Mouse (Mus musculus) heart, adult 8-10 months (tissue): ENCODE measurements around the gene Mta2. TPM values are rescaled to one million over a fixed set of nuclear protein-coding genes. Genes with fewer than 3 reads are reported as not detected.
"Not testable (repeated sequence)": the region's sequence is repeated elsewhere in the genome, so short reads cannot be mapped to it uniquely, and the experiment has no call there.

Experiments
- DNase-seq: peaks from one replicate; pipeline ENCODE4 v3.0.0; 2022; ENCODE audit warnings: low spot score
- total RNA-seq, 4 experiments: library from RNA; stranded (reverse); gene quantifications; 2 replicates each; pipeline ENCODE4 v1.2.4; 2022

The Mta2 gene
- total RNA-seq: 10 to 100 TPM; 28.2 to 33.7 (median 30.4) TPM

GRCm38 (mm10) chr19:8941515-8942217, at the start of gene Mta2:
Gene Mta2 (plus strand): TSS chr19:8941875.
- peak; percentile 91 for DNase-seq

GRCm38 (mm10) chr19:8892829-8893766, 48.6 kb upstream of the Mta2 start, which contains the start of gene Ints5:
Gene Ints5 (plus strand): TSS chr19:8893005.
- DNase-seq: peak; percentile 88

DNA sequence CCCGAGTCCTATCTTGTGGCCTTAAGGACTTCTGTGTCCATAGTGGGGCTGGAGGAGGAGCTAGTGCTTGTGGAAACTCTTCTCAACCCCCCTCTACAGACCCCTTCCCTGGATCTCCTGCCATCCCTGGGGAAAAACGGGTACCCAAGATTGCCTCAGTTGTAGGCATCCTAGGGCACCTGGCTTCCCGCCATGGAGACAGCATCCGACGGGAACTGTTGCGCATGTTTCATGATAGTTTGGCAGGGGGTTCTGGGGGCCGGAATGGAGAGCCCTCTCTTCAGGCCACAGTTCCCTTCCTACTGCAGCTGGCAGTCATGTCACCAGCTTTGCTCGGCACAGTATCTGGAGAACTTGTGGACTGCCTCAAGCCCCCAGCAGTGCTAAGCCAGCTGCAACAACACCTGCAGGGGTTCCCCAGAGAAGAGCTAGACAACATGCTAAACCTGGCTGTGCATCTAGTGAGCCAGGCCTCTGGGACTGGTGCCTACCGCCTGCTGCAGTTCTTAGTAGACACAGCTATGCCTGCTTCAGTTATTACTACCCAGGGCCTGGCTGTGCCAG, 46.2 kb upstream of the Mta2 start:
- DNase-seq: no peak

- DNase-seq: not testable (repeated sequence)
Measured at GRCm38 (mm10) chr19:8896231-8896630, 45.4 kb upstream of the Mta2 start.

GRCm38 (mm10) chr19:8897211-8897864, 44.3 kb upstream of the Mta2 start:
- peak; percentile 27 for DNase-seq

- peak; percentile 95 for DNase-seq
Measured at GRCm38 (mm10) chr19:8897865-8898495, 43.7 kb upstream of the Mta2 start, which contains the start of gene Ganab. Gene Ganab (plus strand): TSS chr19:8898071.

DNA sequence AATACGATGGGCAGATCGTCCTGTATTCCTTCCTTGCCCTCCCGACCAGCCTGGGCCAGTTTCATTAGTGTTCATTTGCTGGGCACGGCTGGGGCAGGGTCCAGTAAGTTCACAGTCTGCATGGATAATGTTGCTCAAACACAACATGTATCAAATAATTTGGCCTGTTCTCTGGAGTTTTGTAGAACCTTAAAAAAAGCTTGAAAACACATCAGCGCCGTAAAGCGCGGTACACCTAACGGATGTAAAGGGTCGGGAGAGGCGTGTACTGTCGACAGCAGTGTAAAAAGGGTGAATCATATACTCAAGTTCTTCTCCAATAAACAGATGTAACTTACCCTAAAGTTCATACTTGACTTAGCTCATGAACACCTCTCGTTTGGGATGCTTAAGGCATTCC, 43.1 kb upstream of the Mta2 start:
- DNase-seq: no peak

GRCm38 (mm10) chr19:8899079-8899478, 42.6 kb upstream of the Mta2 start:
- no peak for DNase-seq

DNA sequence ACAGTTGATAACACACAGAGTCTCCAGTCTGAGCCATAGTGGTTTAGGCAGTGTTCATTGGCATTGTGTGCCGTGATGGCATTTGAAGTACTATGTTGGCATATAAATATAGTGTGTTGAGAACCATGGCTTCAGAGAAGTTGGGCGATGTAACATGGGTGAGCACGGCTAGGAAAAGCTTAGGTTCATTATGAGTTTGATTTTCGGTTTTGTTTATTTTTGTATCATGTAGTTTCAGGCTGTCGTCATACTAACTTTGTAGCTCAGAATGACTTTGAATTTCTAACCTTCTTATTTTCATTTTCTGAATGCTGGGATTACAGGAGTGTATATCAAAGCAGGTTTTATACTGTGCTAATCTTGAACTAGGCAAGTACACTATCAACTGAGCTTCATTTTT, 38.3 kb upstream of the Mta2 start:
- DNase-seq: no peak

- DNase-seq: no peak
Measured at GRCm38 (mm10) chr19:8908531-8908930, 33.1 kb upstream of the Mta2 start.

- DNase-seq: no peak
Measured at GRCm38 (mm10) chr19:8911810-8912209, 29.9 kb upstream of the Mta2 start.

- no peak for DNase-seq
Measured at GRCm38 (mm10) chr19:8914212-8914611, 27.5 kb upstream of the Mta2 start.

GRCm38 (mm10) chr19:8919000-8919399, 22.7 kb upstream of the Mta2 start:
- DNase-seq: no peak

GRCm38 (mm10) chr19:8919684-8920072, 22.0 kb upstream of the Mta2 start:
- no peak for DNase-seq

GRCm38 (mm10) chr19:8920073-8920736, 21.5 kb upstream of the Mta2 start, which contains the start of gene B3gat3:
Gene B3gat3 (plus strand): TSS chr19:8920374.
- DNase-seq: peak; percentile 98

DNA sequence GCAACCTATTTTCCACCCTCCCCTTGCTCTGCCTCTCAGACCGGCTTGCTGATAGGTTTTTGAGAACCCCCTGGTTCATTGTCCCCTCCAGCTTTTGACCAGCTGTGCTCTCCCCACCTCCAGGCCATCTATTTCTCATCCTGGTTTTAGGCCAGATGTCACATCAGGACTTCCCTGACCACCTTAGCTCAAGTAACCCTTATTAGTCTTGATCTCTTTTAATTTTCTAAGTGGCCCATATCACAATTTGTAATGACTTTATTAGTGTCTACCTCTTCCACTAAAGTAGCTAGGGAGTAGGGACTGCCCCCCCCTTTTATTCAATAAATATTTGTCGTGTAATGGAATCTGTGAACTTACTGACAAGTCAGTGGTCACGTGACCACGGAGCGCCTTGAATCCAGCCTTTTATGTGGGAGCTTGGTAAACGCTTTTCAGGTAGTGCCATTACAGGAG, 20.8 kb upstream of the Mta2 start:
- no peak for DNase-seq

- no peak for DNase-seq
Measured at GRCm38 (mm10) chr19:8921741-8922140, 19.9 kb upstream of the Mta2 start.

DNA sequence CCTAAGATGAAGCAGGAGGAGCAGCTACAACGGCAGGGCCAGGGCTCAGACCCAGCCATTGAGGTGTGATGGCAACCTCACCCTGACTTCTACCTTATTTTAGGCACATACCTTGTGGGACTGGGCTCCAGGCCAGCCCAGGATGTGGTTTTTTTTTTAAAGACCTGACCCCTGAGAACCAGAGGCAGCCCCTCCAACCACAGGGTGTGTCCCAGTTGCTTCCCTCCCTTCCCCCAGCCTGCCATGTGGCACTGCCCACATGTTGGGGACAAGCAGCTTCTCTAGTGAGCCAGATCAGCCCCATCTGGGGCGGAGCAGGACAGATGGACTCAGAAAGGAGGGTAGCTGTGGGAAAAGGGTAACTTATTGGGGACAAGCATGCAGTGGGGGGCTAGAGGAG, 14.9 kb upstream of the Mta2 start:
- no peak for DNase-seq

DNA sequence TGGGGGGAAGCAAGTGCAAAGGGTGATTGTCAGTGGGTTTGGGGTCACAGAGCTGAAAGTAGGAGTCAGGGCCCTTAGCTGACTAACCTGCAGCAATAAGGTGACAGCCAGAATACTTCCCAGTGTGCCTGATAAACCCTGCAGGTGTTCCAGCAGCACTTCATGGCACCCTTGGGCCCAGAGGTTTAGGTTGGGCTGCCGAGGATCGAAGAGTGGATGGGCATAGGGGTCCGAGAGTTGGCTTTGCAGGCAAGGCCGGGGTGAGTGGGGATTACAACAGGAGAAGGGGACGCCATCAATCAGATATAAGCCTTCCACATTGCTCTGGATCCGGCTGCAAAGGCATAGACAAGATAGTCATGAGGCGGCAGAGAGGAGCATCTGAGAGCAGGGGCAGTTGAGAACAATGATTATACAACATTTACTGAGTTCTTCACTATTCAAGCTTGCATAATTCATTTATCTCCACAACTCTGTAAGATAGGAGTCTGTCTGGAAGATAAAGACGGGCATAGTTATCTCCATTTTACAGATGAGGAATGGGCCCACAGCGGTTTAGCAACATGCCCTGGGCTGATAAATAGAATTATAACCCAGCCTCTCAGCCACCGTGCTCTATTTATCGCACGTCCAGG, 13.7 kb upstream of the Mta2 start:
- no peak for DNase-seq

DNA sequence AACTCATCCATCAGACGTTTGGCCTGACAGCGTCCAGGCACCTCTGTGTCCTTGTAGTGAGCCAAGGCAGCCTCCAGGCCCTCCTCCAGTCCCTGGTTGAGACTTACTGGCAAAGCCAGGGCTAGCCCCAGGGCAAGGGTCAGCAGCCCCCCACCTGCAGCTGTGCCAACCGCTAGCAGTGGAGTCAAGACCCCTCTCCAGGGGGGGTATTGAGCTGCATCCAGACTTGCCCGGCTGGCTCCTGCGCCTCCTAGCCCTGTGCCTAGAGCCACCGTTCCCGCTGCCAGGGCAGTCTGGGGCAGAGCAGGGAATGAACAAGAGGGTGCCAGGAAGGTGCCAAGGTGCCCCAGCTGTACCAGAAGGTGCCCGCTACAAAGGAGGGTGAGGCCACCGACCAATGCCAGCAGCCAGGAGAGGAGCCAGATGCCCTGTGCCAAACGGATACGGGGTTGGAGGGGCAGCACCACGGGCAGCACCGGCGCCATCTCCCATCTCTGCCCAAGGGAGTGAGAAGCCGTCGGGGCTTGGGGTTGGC, 12.9 kb upstream of the Mta2 start:
- DNase-seq: no peak
